Mouse (Mus musculus): ENCODE measurements around the gene Mbnl1. TPM values are rescaled to one million over a fixed set of nuclear protein-coding genes. Genes with fewer than 3 reads are reported as not detected.

Mbnl1 gene
- polyA plus RNA-seq, 1 experiment from 2014 or later = 68.8 TPM

DNA sequence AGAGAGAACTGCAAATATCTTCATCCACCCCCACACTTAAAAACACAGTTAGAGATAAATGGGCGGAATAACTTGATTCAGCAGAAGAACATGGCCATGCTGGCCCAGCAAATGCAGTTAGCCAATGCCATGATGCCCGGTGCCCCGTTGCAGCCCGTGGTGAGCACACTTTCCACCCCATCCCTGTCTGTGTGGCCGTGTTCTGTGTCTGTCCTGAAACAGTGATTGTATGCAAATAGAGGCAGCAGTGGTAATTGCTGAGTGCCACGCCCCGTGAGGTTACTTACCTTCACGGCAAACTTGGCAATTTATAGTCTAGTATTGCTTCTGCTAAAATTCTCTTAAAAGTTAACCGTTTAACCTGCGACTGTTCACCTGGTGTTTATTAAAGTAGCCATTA lies 123.0 kb downstream of the Mbnl1 start:
- Histone ChIP-seq H3K4me3 (ENCODE audit: low read depth, low read length) (no peak overlapping the region), H3K27me3 (ENCODE audit: control insufficient read depth, insufficient read depth, low read length) (no peaks in the 10 kb centered on the region), H3K4me2 (ENCODE audit: low read depth, low read length) (no peak overlapping the region), H3K36me3 (replicated peaks; ENCODE audit: control insufficient read depth, insufficient read depth, low read depth, low read length) (no peaks in the 10 kb centered on the region), H3K4me1 (ENCODE audit: control insufficient read depth, insufficient read depth, low read length) (no peaks in the 10 kb centered on the region), H3K9me3 (replicated peaks; ENCODE audit: control insufficient read depth, low read length) (no peaks in the 10 kb centered on the region), H3K27ac (replicated peaks; ENCODE audit: low read depth, low read length) (no peak overlapping the region), H3K9ac (replicated peaks; ENCODE audit: low read length) (no peak overlapping the region)
- WGBS = 88% methylated on average over 10 of the region's 10 CpGs
- ATAC-seq (replicated peaks; ENCODE audit: insufficient number of reproducible peaks, low FRiP score, low TSS enrichment, low read depth) (no peak), DNase-seq (ENCODE audit: low spot score) (no peak)

DNA sequence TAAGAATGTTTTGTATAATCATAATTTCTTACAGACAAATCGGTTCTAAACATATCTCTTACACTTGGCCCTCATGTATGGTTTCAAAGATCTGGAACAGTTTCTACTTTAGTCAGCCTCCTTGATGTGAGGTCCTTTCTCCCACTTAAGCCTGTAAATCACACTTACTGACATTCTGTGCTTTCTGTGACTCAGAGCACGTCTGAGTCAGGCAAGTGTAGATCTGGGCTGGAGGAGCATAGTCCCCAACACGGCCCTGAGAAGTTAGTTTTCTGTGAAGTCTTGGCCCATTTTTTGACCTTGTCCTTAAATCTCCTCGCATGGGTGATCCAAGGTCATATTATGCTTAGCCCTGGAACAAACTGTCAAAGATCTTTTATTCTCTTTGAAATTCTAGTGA lies 124.4 kb downstream of the Mbnl1 start:
- no peaks in the 10 kb centered on the region for H3K4me1 ChIP-seq (ENCODE audit: control insufficient read depth, insufficient read depth, low read length)
- DNase-seq (ENCODE audit: low spot score) (no peak), ATAC-seq (replicated peaks; ENCODE audit: insufficient number of reproducible peaks, low FRiP score, low TSS enrichment, low read depth) (no peak)
- no peak overlapping the region for H3K27ac ChIP-seq (replicated peaks; ENCODE audit: low read depth, low read length)
- no peaks in the 10 kb centered on the region for H3K9me3 ChIP-seq (replicated peaks; ENCODE audit: control insufficient read depth, low read length)
- H3K9ac ChIP-seq (replicated peaks; ENCODE audit: low read length) = no peak overlapping the region
- 75% methylated on average over 4 of the region's 4 CpGs for WGBS
- H3K27me3 ChIP-seq (ENCODE audit: control insufficient read depth, insufficient read depth, low read length) = no peaks in the 10 kb centered on the region
- H3K4me2 ChIP-seq (ENCODE audit: low read depth, low read length) = no peak overlapping the region
- H3K4me3 ChIP-seq (ENCODE audit: low read depth, low read length) = no peak overlapping the region
- H3K36me3 ChIP-seq (replicated peaks; ENCODE audit: control insufficient read depth, insufficient read depth, low read depth, low read length) = no peaks in the 10 kb centered on the region

DNA sequence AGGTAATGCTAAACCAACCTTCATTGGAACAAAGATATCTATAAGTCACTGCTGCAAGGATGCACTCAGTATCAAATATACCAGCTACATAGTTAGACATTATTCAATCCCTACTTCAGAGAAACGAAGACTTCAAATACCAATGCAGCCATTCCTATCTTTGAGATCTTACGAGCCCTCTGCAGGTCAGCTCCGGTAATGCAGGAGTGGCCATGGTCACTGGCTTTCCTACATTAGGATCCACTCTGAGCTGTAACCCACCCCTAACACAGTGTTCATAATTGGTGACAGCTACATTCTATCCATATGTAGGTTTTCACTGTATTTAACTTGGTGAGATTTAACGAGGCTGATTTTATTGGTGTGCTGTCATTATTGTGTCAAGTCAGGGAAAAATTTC lies 129.1 kb downstream of the Mbnl1 start:
- Histone ChIP-seq H3K4me2 (ENCODE audit: low read depth, low read length) (no peak overlapping the region), H3K9ac (replicated peaks; ENCODE audit: low read length) (no peak overlapping the region), H3K27me3 (ENCODE audit: control insufficient read depth, insufficient read depth, low read length) (no peaks in the 10 kb centered on the region), H3K27ac (replicated peaks; ENCODE audit: low read depth, low read length) (no peak overlapping the region), H3K4me1 (ENCODE audit: control insufficient read depth, insufficient read depth, low read length) (no peaks in the 10 kb centered on the region), H3K4me3 (ENCODE audit: low read depth, low read length) (no peak overlapping the region), H3K9me3 (replicated peaks; ENCODE audit: control insufficient read depth, low read length) (no peaks in the 10 kb centered on the region), H3K36me3 (replicated peaks; ENCODE audit: control insufficient read depth, insufficient read depth, low read depth, low read length) (no peaks in the 10 kb centered on the region)
- ATAC-seq (replicated peaks; ENCODE audit: insufficient number of reproducible peaks, low FRiP score, low TSS enrichment, low read depth) (no peak), DNase-seq (ENCODE audit: low spot score) (peak; percentile 81)
- WGBS = 20% methylated on average over 4 of the region's 4 CpGs

DNA sequence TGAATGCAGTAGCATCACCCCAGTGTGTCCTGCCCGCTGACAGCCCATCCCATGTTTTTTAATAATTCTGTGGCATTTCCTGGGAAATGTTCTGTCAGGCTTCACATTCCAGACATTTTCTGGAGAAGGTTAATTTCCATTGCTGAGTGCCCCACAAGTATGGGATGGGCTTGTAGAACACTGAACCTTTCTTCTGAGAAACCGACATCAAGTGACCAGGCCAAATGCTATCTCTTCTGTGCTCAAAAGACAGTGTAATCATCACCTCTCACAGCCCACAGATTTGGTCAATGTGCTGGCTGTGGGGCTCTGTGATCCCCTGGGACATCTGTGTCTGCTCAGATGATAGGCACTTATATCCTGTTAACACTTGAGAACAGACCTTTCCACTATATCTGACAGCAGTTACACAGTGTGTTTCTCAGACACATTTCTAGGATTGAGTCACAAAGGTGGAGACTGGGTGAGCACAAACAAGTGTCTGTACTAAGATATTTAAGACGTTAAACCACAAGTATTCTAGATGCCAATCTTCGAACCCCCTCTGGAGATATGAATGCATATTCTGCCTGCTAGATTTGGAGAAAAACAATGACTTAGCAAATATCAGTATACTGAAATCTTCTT lies 130.4 kb downstream of the Mbnl1 start:
- H3K4me3 ChIP-seq (ENCODE audit: low read depth, low read length) = no peak overlapping the region
- H3K9ac ChIP-seq (replicated peaks; ENCODE audit: low read length) = no peak overlapping the region
- ATAC-seq (replicated peaks; ENCODE audit: insufficient number of reproducible peaks, low FRiP score, low TSS enrichment, low read depth) (no peak), DNase-seq (ENCODE audit: low spot score) (no peak)
- H3K4me2 ChIP-seq (ENCODE audit: low read depth, low read length) = no peak overlapping the region
- H3K4me1 ChIP-seq (ENCODE audit: control insufficient read depth, insufficient read depth, low read length) = no peaks in the 10 kb centered on the region
- WGBS = 84% methylated on average over 4 of the region's 4 CpGs
- H3K27me3 ChIP-seq (ENCODE audit: control insufficient read depth, insufficient read depth, low read length) = no peaks in the 10 kb centered on the region
- no peaks in the 10 kb centered on the region for H3K36me3 ChIP-seq (replicated peaks; ENCODE audit: control insufficient read depth, insufficient read depth, low read depth, low read length)
- no peaks in the 10 kb centered on the region for H3K9me3 ChIP-seq (replicated peaks; ENCODE audit: control insufficient read depth, low read length)
- H3K27ac ChIP-seq (replicated peaks; ENCODE audit: low read depth, low read length) = no peak overlapping the region

- no peaks in the 10 kb centered on the region for H3K36me3 ChIP-seq (replicated peaks; ENCODE audit: control insufficient read depth, insufficient read depth, low read depth, low read length)
- DNase-seq (ENCODE audit: low spot score) (no peak), ATAC-seq (replicated peaks; ENCODE audit: insufficient number of reproducible peaks, low FRiP score, low TSS enrichment, low read depth) (no peak)
- 85% methylated on average over 4 of the region's 4 CpGs for WGBS
- no peaks in the 10 kb centered on the region for H3K9me3 ChIP-seq (replicated peaks; ENCODE audit: control insufficient read depth, low read length)
- H3K9ac ChIP-seq (replicated peaks; ENCODE audit: low read length) = no peak overlapping the region
- no peaks in the 10 kb centered on the region for H3K27me3 ChIP-seq (ENCODE audit: control insufficient read depth, insufficient read depth, low read length)
- no peak overlapping the region; the same call in 1 of the 2 replicates for H3K27ac ChIP-seq (replicated peaks; ENCODE audit: low read depth, low read length)
- no peak overlapping the region for H3K4me2 ChIP-seq (ENCODE audit: low read depth, low read length)
- no peak overlapping the region for H3K4me3 ChIP-seq (ENCODE audit: low read depth, low read length)
- no peaks in the 10 kb centered on the region for H3K4me1 ChIP-seq (ENCODE audit: control insufficient read depth, insufficient read depth, low read length)
Observed at GRCm38 (mm10) chr3:60603637-60604036, 131.0 kb downstream of the Mbnl1 start.

GRCm38 (mm10) chr3:60604205-60604604 lies 131.6 kb downstream of the Mbnl1 start:
- H3K27ac ChIP-seq (replicated peaks; ENCODE audit: low read depth, low read length) = no peak overlapping the region
- no peak overlapping the region for H3K9ac ChIP-seq (replicated peaks; ENCODE audit: low read length)
- DNase-seq (ENCODE audit: low spot score) (no peak), ATAC-seq (replicated peaks; ENCODE audit: insufficient number of reproducible peaks, low FRiP score, low TSS enrichment, low read depth) (no peak)
- H3K4me1 ChIP-seq (ENCODE audit: control insufficient read depth, insufficient read depth, low read length) = no peaks in the 10 kb centered on the region
- 85% methylated on average over 6 of the region's 6 CpGs for WGBS
- no peak overlapping the region for H3K4me2 ChIP-seq (ENCODE audit: low read depth, low read length)
- H3K4me3 ChIP-seq (ENCODE audit: low read depth, low read length) = no peak overlapping the region
- no peaks in the 10 kb centered on the region for H3K27me3 ChIP-seq (ENCODE audit: control insufficient read depth, insufficient read depth, low read length)
- H3K36me3 ChIP-seq (replicated peaks; ENCODE audit: control insufficient read depth, insufficient read depth, low read depth, low read length) = no peaks in the 10 kb centered on the region
- H3K9me3 ChIP-seq (replicated peaks; ENCODE audit: control insufficient read depth, low read length) = no peaks in the 10 kb centered on the region

DNA sequence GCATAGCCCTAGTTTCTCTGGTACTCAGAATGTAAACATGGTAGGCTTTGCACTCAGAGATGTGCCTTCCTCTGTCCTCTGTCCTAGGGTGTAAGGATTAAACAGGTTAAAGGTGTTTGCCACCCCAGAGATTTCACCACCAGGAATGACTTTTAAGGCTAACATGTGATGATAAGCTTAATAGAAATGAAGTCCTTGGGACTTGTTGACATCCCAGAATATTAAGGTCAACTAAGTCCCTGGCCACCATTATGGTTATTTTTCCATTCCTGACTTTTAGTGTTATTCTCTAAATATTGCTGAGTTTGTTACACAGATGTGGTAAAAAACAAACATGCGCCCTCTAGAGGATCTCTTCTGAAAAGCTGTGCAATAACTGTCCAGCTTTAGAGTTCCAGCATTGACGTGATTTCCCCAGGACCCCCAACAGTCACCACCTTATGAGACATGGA lies 136.3 kb downstream of the Mbnl1 start:
- H3K4me1 ChIP-seq (ENCODE audit: control insufficient read depth, insufficient read depth, low read length) = no peaks in the 10 kb centered on the region
- H3K9me3 ChIP-seq (replicated peaks; ENCODE audit: control insufficient read depth, low read length) = no peaks in the 10 kb centered on the region
- H3K9ac ChIP-seq (replicated peaks; ENCODE audit: low read length) = no peak overlapping the region
- DNase-seq (ENCODE audit: low spot score) (peak; percentile 81), ATAC-seq (replicated peaks; ENCODE audit: insufficient number of reproducible peaks, low FRiP score, low TSS enrichment, low read depth) (no peak)
- no peaks in the 10 kb centered on the region for H3K27me3 ChIP-seq (ENCODE audit: control insufficient read depth, insufficient read depth, low read length)
- WGBS = 8% methylated on average over 2 of the region's 2 CpGs
- H3K4me2 ChIP-seq (ENCODE audit: low read depth, low read length) = no peak overlapping the region
- no peak overlapping the region for H3K27ac ChIP-seq (replicated peaks; ENCODE audit: low read depth, low read length)
- H3K4me3 ChIP-seq (ENCODE audit: low read depth, low read length) = no peak overlapping the region
- H3K36me3 ChIP-seq (replicated peaks; ENCODE audit: control insufficient read depth, insufficient read depth, low read depth, low read length) = no peaks in the 10 kb centered on the region

- 30% methylated on average over 2 of the region's 2 CpGs for WGBS
- ATAC-seq (replicated peaks; ENCODE audit: insufficient number of reproducible peaks, low FRiP score, low TSS enrichment, low read depth) (no peak), DNase-seq (ENCODE audit: low spot score) (peak; percentile 83)
- Histone ChIP-seq H3K4me2 (ENCODE audit: low read depth, low read length) (no peak overlapping the region), H3K27ac (replicated peaks; ENCODE audit: low read depth, low read length) (no peak overlapping the region), H3K9me3 (replicated peaks; ENCODE audit: control insufficient read depth, low read length) (no peaks in the 10 kb centered on the region), H3K4me1 (ENCODE audit: control insufficient read depth, insufficient read depth, low read length) (no peaks in the 10 kb centered on the region), H3K9ac (replicated peaks; ENCODE audit: low read length) (no peak overlapping the region), H3K36me3 (replicated peaks; ENCODE audit: control insufficient read depth, insufficient read depth, low read depth, low read length) (no peaks in the 10 kb centered on the region), H3K27me3 (ENCODE audit: control insufficient read depth, insufficient read depth, low read length) (no peaks in the 10 kb centered on the region), H3K4me3 (ENCODE audit: low read depth, low read length) (no peak overlapping the region)
Observed at GRCm38 (mm10) chr3:60611839-60612238, 139.2 kb downstream of the Mbnl1 start.
